Mouse (Mus musculus) megakaryocyte progenitor cell, adult 5-6 weeks (primary cell): Measurements from ENCODE around the gene Duoxa1. TPM values are rescaled to one million over a fixed set of nuclear protein-coding genes. Genes with fewer than 3 reads are reported as not detected.
"Not testable (repeated sequence)": the region's sequence is repeated elsewhere in the genome, so short reads cannot be mapped to it uniquely, and the experiment has no call there.

Experiments
- ATAC-seq: replicated peaks from 2 replicates; pipeline ENCODE4 v1.8.0; 2016; ENCODE audit warnings: mild to moderate bottlenecking, moderate TSS enrichment, inconsistent platforms; ENCODE audit not compliant: poor library complexity
- total RNA-seq, 2 experiments: library from RNA; stranded (forward) in 1 of 2; stranded (reverse) in 1 of 2; fragments of 157-497, 149-512 nt in 1 of 2; fragments of 200-1000 nt in 1 of 2; gene quantifications; 2 replicates each; pipeline versions ENCODE4 v1.2.3 to v1.2.4; 2015 to 2017

The Duoxa1 gene
- total RNA-seq (2015): not detected in 2 replicates
- total RNA-seq (2017): not detected in 2 replicates

- ATAC-seq: peak; percentile 35
Measured at GRCm38 (mm10) chr2:122313536-122313935, at the start of gene Duoxa1. TSS of gene Duoxa1 (minus strand) at chr2:122313730.

DNA sequence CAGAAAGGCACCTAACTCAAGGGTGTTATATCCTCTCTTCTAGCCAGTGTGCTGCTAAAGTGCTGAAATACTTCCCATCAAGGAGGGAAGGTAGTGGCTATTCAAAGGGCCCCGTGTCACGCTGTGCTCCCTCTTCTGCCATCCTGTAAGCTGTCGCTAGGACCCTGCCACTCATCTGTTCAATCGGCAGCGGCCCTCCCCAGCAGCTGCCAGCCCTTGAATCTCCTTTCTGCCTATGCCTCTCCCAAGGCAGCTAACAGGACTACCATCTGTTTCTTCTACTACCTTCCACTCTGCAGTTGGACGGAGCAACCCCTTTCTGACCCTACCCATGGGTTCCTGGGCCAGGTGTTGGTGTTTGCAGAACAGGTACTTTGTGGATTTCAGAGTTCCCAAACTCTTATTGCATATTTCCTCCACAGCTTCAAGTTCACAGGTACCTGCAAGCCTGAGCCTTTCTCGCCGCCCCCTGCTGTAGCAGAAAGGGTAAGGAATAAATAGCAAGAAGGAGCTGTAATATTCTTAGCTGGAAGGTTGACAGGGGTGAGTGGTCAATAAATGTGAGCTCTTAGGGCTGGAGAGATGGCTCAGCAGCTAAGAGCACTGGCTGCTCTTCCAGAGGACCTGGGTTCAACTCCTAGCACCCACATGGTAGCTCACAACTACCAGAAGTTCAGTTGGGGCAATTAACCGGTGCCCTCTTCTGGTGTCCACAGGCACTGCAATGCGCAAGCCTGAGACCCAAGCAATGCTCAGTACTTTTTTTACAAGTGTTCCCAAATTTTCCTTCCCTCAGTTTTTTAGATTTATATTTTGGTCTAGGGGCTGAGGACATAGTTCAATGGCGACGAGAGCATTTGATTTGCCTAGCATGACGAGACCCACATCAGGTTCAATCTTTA, 49.3 kb upstream of the Duoxa1 start:
- no peak for ATAC-seq

DNA sequence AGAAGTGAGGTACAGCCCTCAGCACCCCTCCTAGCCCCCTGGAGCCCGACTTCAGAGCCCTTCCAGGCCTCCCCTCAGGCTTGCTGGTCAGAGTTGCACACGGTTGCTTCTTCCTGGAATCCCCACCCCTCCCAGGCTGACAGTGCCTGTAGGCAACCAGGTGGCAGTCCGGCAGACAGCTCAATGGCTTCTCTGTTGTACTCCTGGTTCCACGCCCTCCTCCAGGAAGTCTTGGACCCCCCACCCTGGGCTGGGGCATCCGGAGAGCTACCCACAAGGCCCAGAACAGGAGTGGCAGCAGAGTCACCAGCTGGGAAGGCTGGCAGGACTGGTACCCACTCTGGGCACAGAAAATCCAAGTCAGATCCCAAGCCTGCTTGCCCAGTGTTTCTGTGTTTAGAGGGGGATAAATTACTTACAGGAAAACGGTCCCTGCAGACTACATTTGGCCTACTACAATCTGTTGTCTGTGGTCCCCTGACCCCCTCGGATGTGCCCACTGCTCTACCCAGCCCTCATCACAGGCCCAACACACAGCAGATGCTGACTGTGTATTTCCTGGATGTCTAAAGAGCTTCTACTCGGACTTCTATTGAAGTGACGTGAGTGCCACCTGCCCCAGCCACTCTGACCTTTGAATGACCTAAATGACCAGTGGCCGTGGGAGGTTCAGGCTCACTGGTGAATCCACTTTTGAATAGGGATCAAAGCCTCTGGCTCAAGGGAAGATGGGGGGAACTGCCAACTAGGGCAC, 48.5 kb upstream of the Duoxa1 start:
- no peak for ATAC-seq

GRCm38 (mm10) chr2:122361181-122361580, 47.7 kb upstream of the Duoxa1 start:
- ATAC-seq: no peak

DNA sequence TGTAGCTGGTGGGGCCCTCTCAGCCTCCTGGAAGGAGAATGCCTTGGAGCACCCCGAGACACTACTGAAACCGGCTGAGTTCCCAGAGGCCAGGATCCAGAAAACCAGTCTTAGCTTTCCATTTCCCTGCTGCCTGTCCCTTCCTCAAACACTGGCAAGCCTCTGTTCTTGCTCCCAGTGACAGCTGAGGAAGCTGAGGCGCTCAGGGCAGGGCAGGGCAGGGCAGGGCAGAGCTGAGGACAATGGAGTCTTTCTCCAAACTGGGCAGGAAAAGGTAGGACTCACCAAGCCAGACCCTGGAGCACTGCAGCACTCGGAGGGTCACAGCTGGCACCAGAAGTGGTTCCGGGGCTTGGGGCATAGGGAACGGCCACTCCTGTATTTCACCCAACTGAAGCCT, 46.8 kb upstream of the Duoxa1 start:
- ATAC-seq: no peak

GRCm38 (mm10) chr2:122356187-122356586, 42.7 kb upstream of the Duoxa1 start:
- no peak for ATAC-seq

GRCm38 (mm10) chr2:122355389-122355788, 41.9 kb upstream of the Duoxa1 start:
- ATAC-seq: no peak

- ATAC-seq: no peak
Measured at GRCm38 (mm10) chr2:122354191-122354929, 40.8 kb upstream of the Duoxa1 start.

GRCm38 (mm10) chr2:122353765-122354164, 40.2 kb upstream of the Duoxa1 start:
- ATAC-seq: no peak

- no peak for ATAC-seq
Measured at GRCm38 (mm10) chr2:122352992-122353391, 39.5 kb upstream of the Duoxa1 start.

- no peak for ATAC-seq
Measured at GRCm38 (mm10) chr2:122351931-122352329, 38.4 kb upstream of the Duoxa1 start.

DNA sequence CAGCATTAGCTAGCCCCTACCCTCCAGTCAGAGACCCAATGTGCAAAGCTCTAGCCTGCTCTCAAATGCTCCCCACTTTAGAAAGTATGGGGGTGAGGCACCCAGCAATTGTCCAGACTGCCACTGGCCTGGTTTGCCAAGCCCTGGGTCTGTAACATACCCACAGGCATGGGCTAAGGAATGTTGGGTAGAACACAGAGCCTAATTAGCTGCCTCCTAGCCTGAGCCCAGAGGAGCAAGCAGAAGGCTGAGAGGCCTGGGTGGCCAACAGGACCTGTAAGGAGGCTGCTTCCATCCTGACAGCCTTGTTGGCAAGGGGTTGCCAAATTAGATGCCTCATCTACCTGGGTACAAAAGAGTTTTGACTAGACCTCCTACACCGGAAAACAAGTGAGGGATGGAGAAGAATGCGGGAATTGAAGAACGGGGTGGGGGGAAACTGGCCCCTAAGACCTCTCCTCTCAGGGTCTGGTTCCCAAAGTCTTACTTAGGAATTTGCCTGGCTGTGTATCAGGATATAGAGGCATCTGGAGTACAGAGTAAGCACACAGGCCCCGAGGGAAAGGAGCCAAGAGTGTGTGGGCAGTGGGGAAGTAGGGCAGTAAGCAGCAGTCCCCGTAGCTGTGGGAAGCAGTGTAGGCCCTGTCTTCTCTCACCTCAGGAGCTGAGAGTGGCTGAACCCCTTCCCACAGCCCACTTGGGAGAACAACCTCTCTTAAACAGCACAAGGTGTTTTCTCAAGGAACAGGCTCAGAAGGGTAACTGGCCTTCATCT, 37.8 kb upstream of the Duoxa1 start:
- ATAC-seq: no peak

DNA sequence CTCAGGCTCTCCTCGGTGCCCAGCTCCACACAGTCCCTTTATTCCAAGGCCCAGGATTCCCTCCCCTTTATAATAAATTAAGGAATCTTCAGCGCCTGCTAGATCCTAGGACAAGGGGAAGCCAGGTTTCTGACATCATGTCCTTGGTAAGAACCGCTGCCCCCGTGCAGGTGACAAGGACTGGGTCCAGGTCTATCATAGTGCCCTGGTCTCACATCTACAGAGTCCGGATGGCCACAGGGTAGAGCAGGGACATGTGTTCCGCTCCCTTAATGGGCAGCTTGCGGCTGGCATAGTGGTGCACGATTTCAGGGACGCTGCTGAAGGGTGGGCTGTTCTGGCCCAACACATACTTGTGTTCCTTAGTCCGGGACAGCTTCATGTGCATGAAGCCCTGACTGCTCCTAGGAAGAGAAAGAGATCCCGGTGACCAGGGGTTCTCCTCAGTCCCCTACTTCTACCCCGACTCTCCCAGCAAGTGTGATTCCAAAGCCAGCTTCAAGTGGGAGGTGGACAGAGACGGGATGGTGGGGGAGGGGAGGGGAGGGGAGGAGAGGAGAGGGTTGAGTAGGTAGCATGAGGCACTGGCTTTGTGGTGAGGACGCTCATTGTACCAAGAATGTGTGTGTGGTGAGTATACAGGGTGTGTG, 35.7 kb upstream of the Duoxa1 start:
- peak; percentile 19 for ATAC-seq

- ATAC-seq: peak; percentile 89
Measured at GRCm38 (mm10) chr2:122348531-122349131, 35.1 kb upstream of the Duoxa1 start.

DNA sequence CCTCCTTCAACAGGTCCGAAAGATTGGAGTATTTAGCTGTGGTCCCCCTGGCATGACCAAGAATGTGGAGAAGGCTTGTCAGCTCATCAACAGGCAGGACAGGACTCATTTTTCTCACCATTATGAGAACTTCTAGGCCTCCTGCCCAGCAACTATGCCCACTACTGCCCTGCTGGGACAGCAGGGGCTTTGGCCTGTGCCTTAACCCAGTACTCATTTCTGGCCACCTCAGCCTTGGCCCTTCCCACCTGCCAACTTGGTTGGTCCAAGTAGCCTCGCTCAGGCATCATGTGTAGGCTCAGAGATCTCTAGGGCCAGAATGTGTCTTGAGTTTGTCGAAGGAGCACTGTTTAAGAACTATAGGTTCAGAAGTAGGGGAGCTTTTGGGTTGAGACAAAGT, 33.7 kb upstream of the Duoxa1 start:
- ATAC-seq: no peak

DNA sequence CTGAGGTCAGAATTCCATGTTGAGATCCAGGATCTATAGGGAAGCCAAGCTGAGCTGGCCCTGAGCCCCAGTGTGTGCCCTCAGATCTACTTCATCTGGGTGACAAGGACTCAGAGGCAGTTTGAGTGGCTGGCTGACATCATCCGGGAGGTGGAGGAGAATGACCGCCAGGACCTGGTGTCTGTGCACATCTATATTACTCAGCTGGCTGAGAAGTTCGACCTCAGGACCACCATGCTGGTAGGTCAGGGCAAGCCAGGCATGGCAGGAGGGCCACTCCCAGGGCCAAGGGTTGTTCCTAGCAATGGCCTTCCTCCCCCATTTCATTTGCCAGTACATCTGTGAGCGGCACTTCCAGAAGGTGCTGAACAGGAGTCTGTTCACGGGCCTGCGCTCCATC, 32.6 kb upstream of the Duoxa1 start:
- ATAC-seq: not testable (repeated sequence)

GRCm38 (mm10) chr2:122345106-122345893, 31.8 kb upstream of the Duoxa1 start:
- no peak for ATAC-seq

GRCm38 (mm10) chr2:122337291-122337690, 23.8 kb upstream of the Duoxa1 start:
- no peak for ATAC-seq

GRCm38 (mm10) chr2:122334170-122334569, 20.6 kb upstream of the Duoxa1 start:
- peak; percentile 76 for ATAC-seq
